Comparison of ENCODE assay signal across 8 mouse cellular contexts in genomic region chr10:10557085-10557484, GRCm38 (mm10). TPM values are rescaled to one million over a fixed set of nuclear protein-coding genes. Genes with fewer than 3 reads are reported as not detected.
A peak's percentile ranks its signal among the peaks of the same experiment; 100 is the strongest.
DNase-seq lines count a peak whose midpoint lies in the region; ATAC-seq and TF ChIP-seq lines count a peak whose summit lies in the region.

No protein-coding gene starts in this region.

- TF ChIP-seq POLR2A in embryonic fibroblast, embryonic 13.5 days (IDR thresholded peaks at IDR 0.05; ENCODE audit: low read depth, low read length), result no peak

- H3K4me1 ChIP-seq in embryonic fibroblast, embryonic 13.5 days (ENCODE audit: control insufficient read depth, insufficient read depth, low read length), result peaks cover 19% of the 10 kb centered on the region
- H3K4me1 ChIP-seq in limb, embryonic 10.5 days, result peaks cover 7% of the 10 kb centered on the region

- peak; percentile 21 for DNase-seq in CD4-positive, CD25-positive, alpha-beta regulatory T cell, adult 2 months (ENCODE audit: low read depth, low spot score)
- peak; percentile 33 for DNase-seq in adrenal gland, adult 2 months
- DNase-seq in heart, postnatal 4 days, result peak; percentile 33
- peak; percentile 69 for DNase-seq in limb, embryonic 10.5 days (ENCODE audit: low spot score)
- peak; percentile 59 for DNase-seq in yolk sac, embryonic 10.5 days (ENCODE audit: low spot score)
- DNase-seq in left cerebral cortex, adult 11 months (ENCODE audit: low spot score), result no peak

- peak overlapping the region; percentile 82 for H3K27ac ChIP-seq in embryonic fibroblast, embryonic 13.5 days (ENCODE audit: insufficient read depth, low read length)
- peak overlapping the region; percentile 82; the same call in 1 of the 2 replicates for H3K27ac ChIP-seq in limb, embryonic 10.5 days

- ATAC-seq in megakaryocyte-erythroid progenitor cell, adult 5-6 weeks (replicated peaks; ENCODE audit: low FRiP score, low TSS enrichment, poor library complexity, severe bottlenecking), result 0 out of 2 replicates have a peak, but pooled peaks have one; percentile 19

- 13% methylated on average over 8 of the region's 8 CpGs for WGBS in limb, embryonic 10.5 days

- TF ChIP-seq CTCF in embryonic fibroblast, embryonic 13.5 days (IDR thresholded peaks at IDR 0.05; ENCODE audit: borderline replicate concordance, insufficient read depth, low read length), result no peak

- H3K4me3 ChIP-seq in embryonic fibroblast, embryonic 13.5 days (ENCODE audit: insufficient read depth, low read length), result peak overlapping the region; percentile 89
- peak overlapping the region; percentile 72 for H3K4me3 ChIP-seq in limb, embryonic 10.5 days

- H3K27me3 ChIP-seq in limb, embryonic 10.5 days (ENCODE audit: low read depth, poor library complexity, severe bottlenecking), result no peaks in the 10 kb centered on the region

- no peaks in the 10 kb centered on the region for H3K9me3 ChIP-seq in limb, embryonic 10.5 days (replicated peaks)

- no peaks in the 10 kb centered on the region for H3K36me3 ChIP-seq in limb, embryonic 10.5 days

RNA-seq across cellular contexts. Expression of gene Rab32, which starts 1.0 kb away (rescaled TPM):
- 1 to 10 TPM; 5.5 to 5.6 TPM for total RNA-seq in adrenal gland, adult 2 months (2021)
- polyA plus RNA-seq in adrenal gland, adult 2 months (2012; rRNA removed), result 5.3 and 6.8 TPM in 2 replicates
- 15.8 and 21.0 TPM in 2 replicates for polyA plus RNA-seq in embryonic fibroblast, embryonic 13.5 days (2011; ENCODE audit: insufficient read length, low read depth, missing spikeins)
- 1 to 10 TPM; 2.5 to 2.8 TPM for total RNA-seq in heart, postnatal 4 days (2021)
- 10.2 and 21.0 TPM in 2 replicates for polyA plus RNA-seq in limb, embryonic 10.5 days (2016; fragmentation: Nextera tagmentation; extraction: Ambion mirVana)
- total RNA-seq in megakaryocyte-erythroid progenitor cell, adult 5-6 weeks (2014; fragmentation: Nextera tagmentation), result 2.0 and 5.1 TPM in 2 replicates
- 7.3 and 10.8 TPM in 2 replicates for total RNA-seq in megakaryocyte-erythroid progenitor cell, adult 5-6 weeks (2017)
